Comparison of ENCODE assay signal across 28 mouse cellular contexts in genomic region chr1:38817671-38818070, GRCm38 (mm10). TPM values are rescaled to one million over a fixed set of nuclear protein-coding genes. Genes with fewer than 3 reads are reported as not detected.
DNase-seq lines count a peak whose midpoint lies in the region; ATAC-seq and TF ChIP-seq lines count a peak whose summit lies in the region.
"Had no signal": no experiment of that assay in that cellular context is flagged by ENCODE, and none has a peak within 500 bp of the region (broad histone marks: within the 10 kb centered on the region; RNA-seq: fewer than 3 reads in every experiment).

No protein-coding gene starts in this region.

- 69% methylated on average over 3 of the region's 3 CpGs for WGBS in forebrain, embryonic 14.5 days
- 85% methylated on average over 3 of the region's 3 CpGs for WGBS in forebrain, embryonic 11.5 days
- WGBS in hindbrain, embryonic 14.5 days, result 59% methylated on average over 3 of the region's 3 CpGs
- 55% methylated on average over 3 of the region's 3 CpGs for WGBS in hindbrain, postnatal 0 days
- WGBS in hindbrain, embryonic 16.5 days, result 49% methylated on average over 3 of the region's 3 CpGs

- no peaks in the 10 kb centered on the region for H3K9me3 ChIP-seq in forebrain, embryonic 14.5 days (replicated peaks; ENCODE audit: control insufficient read depth, low read length)
- H3K9me3 ChIP-seq in forebrain, embryonic 11.5 days (ENCODE audit: control insufficient read depth, low read length), result no peaks in the 10 kb centered on the region
- no peaks in the 10 kb centered on the region for H3K9me3 ChIP-seq in hindbrain, embryonic 14.5 days (ENCODE audit: control insufficient read depth, low read length)
- no peaks in the 10 kb centered on the region for H3K9me3 ChIP-seq in hindbrain, postnatal 0 days (ENCODE audit: low read length)
- no peaks in the 10 kb centered on the region for H3K9me3 ChIP-seq in MEL (replicated peaks; ENCODE audit: insufficient read depth, low read length)
- H3K9me3 ChIP-seq in hindbrain, embryonic 16.5 days (ENCODE audit: control insufficient read depth, low read length), result no peaks in the 10 kb centered on the region
- H3K9me3 ChIP-seq: heart, embryonic 12.5 days; hindbrain, embryonic 15.5 days; kidney, embryonic 15.5 days; midbrain, embryonic 12.5 days; stomach, embryonic 15.5 days had no signal

- no peak overlapping the region for H3K4me3 ChIP-seq in forebrain, embryonic 14.5 days (ENCODE audit: low read depth, low read length)
- no peak overlapping the region for H3K4me3 ChIP-seq in forebrain, embryonic 11.5 days (ENCODE audit: low read depth, low read length)
- no peak overlapping the region for H3K4me3 ChIP-seq in hindbrain, embryonic 14.5 days (replicated peaks; ENCODE audit: low read length)
- no peak overlapping the region for H3K4me3 ChIP-seq in hindbrain, postnatal 0 days (ENCODE audit: low read length)
- no peak overlapping the region for H3K4me3 ChIP-seq in MEL (ENCODE audit: control insufficient read depth in 1 of 2, insufficient read depth in 1 of 2, low read depth in 2 of 2, low read length in 2 of 2)
- no peak overlapping the region for H3K4me3 ChIP-seq in hindbrain, embryonic 16.5 days (ENCODE audit: low read length)
- H3K4me3 ChIP-seq: heart, embryonic 12.5 days; hindbrain, embryonic 15.5 days; kidney, embryonic 15.5 days; midbrain, embryonic 12.5 days; stomach, embryonic 15.5 days had no signal

- no peak overlapping the region for H3K4me2 ChIP-seq in forebrain, embryonic 14.5 days (ENCODE audit: low read length)
- H3K4me2 ChIP-seq in forebrain, embryonic 11.5 days (ENCODE audit: low read depth, low read length, severe bottlenecking), result no peak overlapping the region
- H3K4me2 ChIP-seq in hindbrain, embryonic 14.5 days (replicated peaks), result no peak overlapping the region
- H3K4me2 ChIP-seq in hindbrain, postnatal 0 days (ENCODE audit: low read depth, low read length), result no peak overlapping the region
- H3K4me2 ChIP-seq in hindbrain, embryonic 16.5 days (ENCODE audit: low read length), result no peak overlapping the region
- H3K4me2 ChIP-seq: heart, embryonic 12.5 days; hindbrain, embryonic 15.5 days; kidney, embryonic 15.5 days; liver, embryonic 11.5 days; midbrain, embryonic 12.5 days; stomach, embryonic 15.5 days had no signal

- peaks cover 13% of the 10 kb centered on the region; the same call in 1 of the 2 replicates for H3K36me3 ChIP-seq in forebrain, embryonic 14.5 days (ENCODE audit: control insufficient read depth, insufficient read depth, low read length)
- H3K36me3 ChIP-seq in forebrain, embryonic 11.5 days (ENCODE audit: control insufficient read depth, insufficient read depth, low read length), result no peaks in the 10 kb centered on the region
- peaks cover 53% of the 10 kb centered on the region for H3K36me3 ChIP-seq in hindbrain, embryonic 14.5 days (replicated peaks; ENCODE audit: control insufficient read depth, insufficient read depth)
- H3K36me3 ChIP-seq in hindbrain, postnatal 0 days (ENCODE audit: insufficient read depth, low read length), result peaks cover 6% of the 10 kb centered on the region; the same call in 1 of the 2 replicates
- H3K36me3 ChIP-seq in MEL (ENCODE audit: control insufficient read depth in 1 of 2, insufficient read depth in 2 of 2, low read length in 2 of 2), result no peaks in the 10 kb centered on the region
- peaks cover 12% of the 10 kb centered on the region for H3K36me3 ChIP-seq in hindbrain, embryonic 16.5 days (ENCODE audit: control insufficient read depth, insufficient read depth, low read length)
- H3K36me3 ChIP-seq: stomach, embryonic 15.5 days had no signal

- H3K9ac ChIP-seq in forebrain, embryonic 14.5 days (ENCODE audit: low read length), result 0 out of 2 replicates have a peak overlapping the region, but pooled peaks have one; percentile 13
- H3K9ac ChIP-seq in forebrain, embryonic 11.5 days (ENCODE audit: low read length), result no peak overlapping the region
- no peak overlapping the region for H3K9ac ChIP-seq in hindbrain, embryonic 14.5 days
- no peak overlapping the region for H3K9ac ChIP-seq in hindbrain, postnatal 0 days (replicated peaks; ENCODE audit: low read length)
- H3K9ac ChIP-seq in MEL (ENCODE audit: control insufficient read depth, low read depth, low read length, poor library complexity, severe bottlenecking), result no peak overlapping the region
- no peak overlapping the region for H3K9ac ChIP-seq in hindbrain, embryonic 16.5 days (ENCODE audit: low read depth, low read length)
- H3K9ac ChIP-seq: heart, embryonic 12.5 days; hindbrain, embryonic 15.5 days; kidney, embryonic 15.5 days; liver, postnatal 0 days; midbrain, embryonic 12.5 days; stomach, embryonic 15.5 days had no signal

- TF ChIP-seq POLR2A in MEL (IDR thresholded peaks at IDR 0.05; ENCODE audit: control insufficient read depth in 1 of 2, insufficient read depth in 1 of 2, low read depth in 1 of 2, low read length in 2 of 2, poor library complexity in 1 of 2), result no peak

- no peak for TF ChIP-seq RAD21 in MEL (IDR thresholded peaks at IDR 0.05; ENCODE audit: low read depth, low read length)

- TF ChIP-seq CTCF in hindbrain, postnatal 0 days (IDR thresholded peaks at IDR 0.05; ENCODE audit: low read depth), result no peak
- TF ChIP-seq CTCF in MEL (IDR thresholded peaks at IDR 0.05 in 2 of 3, conservative IDR thresholded peaks at IDR 0.05 in 1 of 3; ENCODE audit: control insufficient read depth in 1 of 3, insufficient read depth in 1 of 3, low read depth in 2 of 3, low read length in 3 of 3, poor library complexity in 1 of 3, severe bottlenecking in 1 of 3), result no peak

- H3K79me2 ChIP-seq in MEL (ENCODE audit: control insufficient read depth, insufficient read depth, low read length, poor library complexity), result no peaks in the 10 kb centered on the region

- no peak for DNase-seq in forebrain, embryonic 14.5 days (ENCODE audit: low spot score)
- DNase-seq in forebrain, embryonic 11.5 days (ENCODE audit: low spot score), result no peak
- no peak for DNase-seq in hindbrain, embryonic 14.5 days (ENCODE audit: low spot score)
- no peak for DNase-seq in hindbrain, postnatal 0 days (ENCODE audit: low spot score)
- DNase-seq in MEL (ENCODE audit: low read depth, low spot score), result peak; percentile 6
- DNase-seq in lung, postnatal 36 days, result no peak
- DNase-seq in retina, postnatal 1 day, result no peak
- DNase-seq: adrenal gland, postnatal 36 days; cerebellum, adult 11 months; cerebellum, adult 9-11 months; gastrocnemius, postnatal 25 days; heart, adult 18-20 months; heart, postnatal 10 days; kidney, postnatal 36 days; liver, postnatal 0 days; thymus, postnatal 36 days had no signal

- no peak for TF ChIP-seq EP300 in MEL (IDR thresholded peaks at IDR 0.05; ENCODE audit: low read depth in 1 of 2, low read length in 2 of 2)

- H3K27ac ChIP-seq in forebrain, embryonic 14.5 days (ENCODE audit: low read depth, low read length), result no peak overlapping the region
- no peak overlapping the region for H3K27ac ChIP-seq in forebrain, embryonic 11.5 days (ENCODE audit: low read depth, low read length)
- 0 out of 2 replicates have a peak overlapping the region, but pooled peaks have one; percentile 26 for H3K27ac ChIP-seq in hindbrain, embryonic 14.5 days
- no peak overlapping the region for H3K27ac ChIP-seq in hindbrain, postnatal 0 days
- H3K27ac ChIP-seq in MEL (ENCODE audit: control insufficient read depth, low read depth, low read length), result no peak overlapping the region
- no peak overlapping the region for H3K27ac ChIP-seq in hindbrain, embryonic 16.5 days (ENCODE audit: low read depth, low read length)
- H3K27ac ChIP-seq: hindbrain, embryonic 15.5 days; kidney, embryonic 15.5 days; stomach, embryonic 15.5 days had no signal

- ATAC-seq in forebrain, embryonic 14.5 days, result no peak
- ATAC-seq in forebrain, embryonic 11.5 days (replicated peaks; ENCODE audit: low FRiP score), result no peak
- ATAC-seq in hindbrain, embryonic 14.5 days (ENCODE audit: low FRiP score), result no peak
- ATAC-seq in hindbrain, postnatal 0 days, result no peak
- peak; percentile 34; the same call in 1 of the 2 replicates for ATAC-seq in hindbrain, embryonic 16.5 days
- ATAC-seq: CD4-positive, CD25-positive, alpha-beta regulatory T cell, adult 4 months; intestine, embryonic 16.5 days; liver, postnatal 0 days; lung, postnatal 0 days; Patski had no signal

- no peaks in the 10 kb centered on the region for H3K4me1 ChIP-seq in forebrain, embryonic 14.5 days (ENCODE audit: control insufficient read depth, insufficient read depth, low read length)
- no peaks in the 10 kb centered on the region for H3K4me1 ChIP-seq in forebrain, embryonic 11.5 days (replicated peaks; ENCODE audit: control insufficient read depth, insufficient read depth, low read length)
- H3K4me1 ChIP-seq in hindbrain, embryonic 14.5 days (replicated peaks; ENCODE audit: control insufficient read depth, insufficient read depth, low read length), result peaks cover 18% of the 10 kb centered on the region; the same call in 1 of the 2 replicates
- H3K4me1 ChIP-seq in hindbrain, postnatal 0 days (ENCODE audit: insufficient read depth, low read length), result no peaks in the 10 kb centered on the region; the same call in 1 of the 2 replicates
- no peaks in the 10 kb centered on the region for H3K4me1 ChIP-seq in MEL (ENCODE audit: control insufficient read depth in 1 of 2, insufficient read depth in 2 of 2, low read length in 2 of 2)
- H3K4me1 ChIP-seq in hindbrain, embryonic 16.5 days (ENCODE audit: control insufficient read depth, insufficient read depth, low read depth, low read length), result no peaks in the 10 kb centered on the region; the same call in 1 of the 2 replicates
- H3K4me1 ChIP-seq: kidney, embryonic 15.5 days; midbrain, embryonic 12.5 days; stomach, embryonic 15.5 days had no signal

- no peaks in the 10 kb centered on the region for H3K27me3 ChIP-seq in forebrain, embryonic 14.5 days (replicated peaks; ENCODE audit: control insufficient read depth, insufficient read depth, low read length)
- H3K27me3 ChIP-seq in forebrain, embryonic 11.5 days (ENCODE audit: control insufficient read depth, insufficient read depth, low read length), result no peaks in the 10 kb centered on the region
- no peaks in the 10 kb centered on the region for H3K27me3 ChIP-seq in hindbrain, embryonic 14.5 days (ENCODE audit: control insufficient read depth, insufficient read depth, low read length)
- no peaks in the 10 kb centered on the region for H3K27me3 ChIP-seq in hindbrain, postnatal 0 days (ENCODE audit: insufficient read depth, low read length)
- H3K27me3 ChIP-seq in MEL (ENCODE audit: control insufficient read depth in 1 of 2, insufficient read depth in 2 of 2, low read length in 2 of 2), result peaks cover 3 to 9% of the 10 kb centered on the region in 2 experiments; a peak in 3 of 4 replicates
- no peaks in the 10 kb centered on the region for H3K27me3 ChIP-seq in hindbrain, embryonic 16.5 days (replicated peaks; ENCODE audit: control insufficient read depth, insufficient read depth, low read length)
- H3K27me3 ChIP-seq: heart, embryonic 12.5 days; hindbrain, embryonic 15.5 days; kidney, embryonic 15.5 days; midbrain, embryonic 12.5 days; Patski; stomach, embryonic 15.5 days had no signal

RNA-seq across cellular contexts. Expression of gene Lonrf2, which starts 18.8 kb away (rescaled TPM):
- 10.5 and 11.1 TPM in 2 replicates for polyA plus RNA-seq in forebrain, embryonic 14.5 days (2014; fragmentation: Nextera tagmentation; extraction: Ambion mirVana)
- 2.4 and 2.9 TPM in 2 replicates for polyA plus RNA-seq in forebrain, embryonic 11.5 days (2014; fragmentation: Nextera tagmentation; extraction: Ambion mirVana)
- polyA plus RNA-seq in hindbrain, embryonic 14.5 days (2014; fragmentation: Nextera tagmentation; extraction: Ambion mirVana), result 31.5 and 33.7 TPM in 2 replicates
- total RNA-seq in hindbrain, postnatal 0 days (2014; rRNA removed), result 116 and 137 TPM in 2 replicates
- 21.9 TPM in 2 replicates for polyA plus RNA-seq in hindbrain, postnatal 0 days (2015; fragmentation: Nextera tagmentation; extraction: Ambion mirVana)
- total RNA-seq in MEL (2012; rRNA removed), result not detected in 2 replicates
- polyA plus RNA-seq in MEL (2012; ENCODE audit: insufficient read depth in 1 of 2, insufficient read length in 2 of 2, low read depth in 1 of 2, low replicate concordance in 2 of 2, missing spikeins in 1 of 2), result not detected
- polyA plus RNA-seq in hindbrain, embryonic 16.5 days (2015; fragmentation: Nextera tagmentation; extraction: Ambion mirVana), result 18.4 and 23.0 TPM in 2 replicates
- total RNA-seq: monocyte, adult 5-6 weeks had no signal
- polyA plus RNA-seq: CD4-positive, CD25-positive, alpha-beta regulatory T cell, adult 4 months had no signal
